In the genomic region with DNA sequence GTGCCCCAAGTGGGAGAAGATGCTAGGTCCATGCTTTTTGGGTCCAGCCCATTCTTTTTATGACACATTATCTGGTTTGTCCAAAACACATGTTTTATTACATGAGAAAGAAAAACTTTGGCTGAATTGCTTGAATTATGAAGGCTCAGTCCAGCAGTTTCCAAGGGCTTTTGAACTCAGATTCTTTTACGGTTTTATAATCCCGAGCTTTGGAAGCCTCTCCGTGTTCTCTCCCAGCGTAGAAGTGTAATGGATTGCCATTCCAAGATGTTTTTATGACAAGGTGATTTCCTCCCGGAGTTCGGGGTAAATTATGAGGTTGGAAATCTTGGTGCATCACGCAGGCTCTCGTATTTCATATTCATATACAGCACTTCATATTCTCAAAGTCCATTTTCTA, we compare ENCODE assay signal across 16 mouse cellular contexts.
"Had no signal": no experiment of that assay in that cellular context is flagged by ENCODE, and none has a peak within 500 bp of the region (broad histone marks: within the 10 kb centered on the region; RNA-seq: fewer than 3 reads in every experiment).

No protein-coding gene starts in this region.

- H3K27me3 ChIP-seq: midbrain, embryonic 12.5 days; neural tube, embryonic 12.5 days; stomach, embryonic 15.5 days had no signal

- H3K27ac ChIP-seq: lung, embryonic 15.5 days; midbrain, embryonic 10.5 days; midbrain, embryonic 12.5 days; neural tube, embryonic 12.5 days; stomach, embryonic 15.5 days; stomach, postnatal 0 days had no signal

- DNase-seq: lung, adult 18-20 months; lung, postnatal 4 days; midbrain, embryonic 14.5 days; right cerebral cortex, postnatal 14 days; thymus, adult 2 months; thymus, postnatal 25 days; thymus, postnatal 4 days had no signal

- H3K4me2 ChIP-seq: lung, embryonic 15.5 days; midbrain, embryonic 12.5 days; neural tube, embryonic 12.5 days; stomach, embryonic 15.5 days had no signal

- H3K9ac ChIP-seq: lung, embryonic 15.5 days; midbrain, embryonic 12.5 days; neural tube, embryonic 12.5 days; stomach, embryonic 15.5 days had no signal

- H3K4me3 ChIP-seq: lung, embryonic 15.5 days; midbrain, embryonic 10.5 days; midbrain, embryonic 12.5 days; myocyte; neural tube, embryonic 12.5 days; stomach, embryonic 15.5 days had no signal

- H3K4me1 ChIP-seq: lung, embryonic 15.5 days; midbrain, embryonic 12.5 days; neural tube, embryonic 12.5 days; stomach, embryonic 15.5 days had no signal

- H3K9me3 ChIP-seq: lung, embryonic 15.5 days; midbrain, embryonic 10.5 days; midbrain, embryonic 12.5 days; neural tube, embryonic 12.5 days; stomach, embryonic 15.5 days had no signal

- ATAC-seq: lung, postnatal 0 days; midbrain, embryonic 16.5 days had no signal

- H3K36me3 ChIP-seq: lung, embryonic 15.5 days; midbrain, embryonic 10.5 days; midbrain, embryonic 12.5 days; neural tube, embryonic 12.5 days; stomach, embryonic 15.5 days had no signal
